Mouse (Mus musculus) liver, postnatal 0 days (tissue): ENCODE data around the gene Arap1.
A peak's percentile ranks its signal among the peaks of the same experiment; 100 is the strongest.

Experiments
- CTCF ChIP-seq: sonication (generic); IDR thresholded peaks from 2 replicates; pipeline ENCODE4 v1.5.1; 2016; ENCODE audit warnings: antibody characterized with exemption, low read depth
- EP300 ChIP-seq: IDR thresholded peaks from 2 replicates; pipeline ENCODE4 v1.6.1; 2016; ENCODE audit warnings: antibody characterized with exemption, low read depth, mild to moderate bottlenecking

DNA sequence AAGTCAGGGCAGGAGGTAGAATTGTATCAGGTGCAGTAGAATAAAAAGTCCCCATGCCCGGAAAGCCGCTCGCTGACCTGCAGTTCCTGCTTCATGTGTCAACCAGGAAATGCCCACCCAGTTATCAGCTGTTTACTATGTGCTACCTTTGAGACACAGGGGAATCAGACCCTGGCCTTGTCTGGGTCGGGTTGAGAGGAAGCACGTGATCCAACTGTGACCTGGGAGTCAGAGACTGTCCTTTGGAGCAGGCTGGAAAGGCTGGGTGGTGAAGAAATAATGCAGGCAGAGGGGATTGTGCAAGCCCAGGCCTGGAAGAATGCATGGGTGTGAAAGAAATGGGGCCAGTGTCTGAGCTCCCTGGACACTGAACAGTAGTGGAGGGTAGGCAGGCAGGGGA, 6.6 kb downstream of the Arap1 start:
- no peak for TF ChIP-seq CTCF
- peak; percentile 59 for TF ChIP-seq EP300
